Mouse (Mus musculus) MEL (cell line): ENCODE data around the gene Mag. TPM values are rescaled to one million over a fixed set of nuclear protein-coding genes. Genes with fewer than 3 reads are reported as not detected.
"Not testable (repeated sequence)": the region's sequence is repeated elsewhere in the genome, so short reads cannot be mapped to it uniquely, and the experiment has no call there.

ENCODE experiments used
- DNase-seq: peaks from one replicate; pipeline ENCODE4 v3.0.0; 2011; ENCODE audit warnings: low read depth, low spot score
- H3K27ac ChIP-seq: 2 replicates; pipeline ENCODE4 v1.5.1; 2012; ENCODE audit warnings: low read depth, mild to moderate bottlenecking, control low read depth, low read length, moderate library complexity; ENCODE audit not compliant: control insufficient read depth
- H3K27me3 ChIP-seq, 2 experiments: fragments of 150-350 bp in 1 of 2; sonication (generic) in 1 of 2; 2 replicates each; pipeline ENCODE4 v1.6.1; 2012; ENCODE audit warnings: low read length in 2 of 2, mild to moderate bottlenecking in 2 of 2, improper control_type of control experiment in 1 of 2, moderate library complexity in 1 of 2; ENCODE audit not compliant: insufficient read depth in 2 of 2, control insufficient read depth in 1 of 2
- H3K36me3 ChIP-seq, 2 experiments: 2 replicates each; pipeline ENCODE4 v1.6.1; 2012 to 2014; ENCODE audit warnings: low read length in 2 of 2, improper control_type of control experiment in 1 of 2, inconsistent platforms in 1 of 2, mild to moderate bottlenecking in 1 of 2; ENCODE audit not compliant: insufficient read depth in 2 of 2, control insufficient read depth in 1 of 2
- H3K4me1 ChIP-seq, 2 experiments: fragments of 150-350 bp in 1 of 2; sonication (generic) in 1 of 2; 2 replicates each; pipeline ENCODE4 v1.6.1; 2012; ENCODE audit warnings: low read length in 2 of 2, improper control_type of control experiment in 1 of 2, mild to moderate bottlenecking in 1 of 2; ENCODE audit not compliant: insufficient read depth in 2 of 2, control insufficient read depth in 1 of 2
- H3K4me3 ChIP-seq, 2 experiments: fragments of 150-350 bp in 1 of 2; sonication (generic) in 1 of 2; 2 replicates each; pipeline ENCODE4 v1.5.1; 2012; ENCODE audit warnings: low read depth in 2 of 2, low read length in 2 of 2, mild to moderate bottlenecking in 2 of 2, moderate library complexity in 2 of 2, control low read depth in 1 of 2, improper control_type of control experiment in 1 of 2; ENCODE audit not compliant: control insufficient read depth in 1 of 2, insufficient read depth in 1 of 2
- H3K79me2 ChIP-seq: 2 replicates; pipeline ENCODE4 v1.6.1; 2012; ENCODE audit warnings: mild to moderate bottlenecking, low read length, moderate library complexity; ENCODE audit not compliant: control insufficient read depth, poor library complexity, insufficient read depth
- H3K9ac ChIP-seq: 2 replicates; pipeline ENCODE4 v1.6.1; 2012; ENCODE audit warnings: low read depth, mild to moderate bottlenecking, control low read depth, low read length, moderate library complexity; ENCODE audit not compliant: control insufficient read depth, poor library complexity, severe bottlenecking
- H3K9me3 ChIP-seq: fragments of 150-350 bp; sonication (generic); replicated peaks from 2 replicates; pipeline ENCODE4 v1.6.1; 2012; ENCODE audit warnings: mild to moderate bottlenecking, low read length, improper control_type of control experiment, moderate library complexity; ENCODE audit not compliant: insufficient read depth
- CHD1 ChIP-seq: IDR thresholded peaks from 2 replicates; pipeline ENCODE4 v1.6.1; 2012; ENCODE audit warnings: low read depth, mild to moderate bottlenecking, inconsistent platforms, low read length, improper control_type of control experiment
- JUND ChIP-seq: IDR thresholded peaks from 2 replicates; pipeline ENCODE4 v1.6.1; 2011; ENCODE audit warnings: low read depth, mild to moderate bottlenecking, improper control_type of control experiment, low read length
- KAT2A ChIP-seq: conservative IDR thresholded peaks from 2 replicates; pipeline ENCODE4 v1.6.1; 2012; ENCODE audit warnings: low read depth, low read length, improper control_type of control experiment, inconsistent platforms
- MAFK ChIP-seq: IDR thresholded peaks from 2 replicates; pipeline ENCODE4 v1.6.1; 2011; ENCODE audit warnings: low read depth, mild to moderate bottlenecking, low read length, improper control_type of control experiment, borderline replicate concordance
- MEF2A ChIP-seq: IDR thresholded peaks from 2 replicates; pipeline ENCODE4 v1.6.1; 2014; ENCODE audit warnings: low read depth, mild to moderate bottlenecking, inconsistent platforms, low read length, improper control_type of control experiment; ENCODE audit not compliant: poor library complexity, insufficient replicate concordance, severe bottlenecking; ENCODE audit errors: extremely low read depth
- MYB ChIP-seq: IDR thresholded peaks from 2 replicates; pipeline ENCODE4 v1.6.1; 2011; ENCODE audit warnings: mild to moderate bottlenecking, low read depth, low read length, improper control_type of control experiment
- NELFE ChIP-seq: IDR thresholded peaks from 2 replicates; pipeline ENCODE4 v1.6.1; 2011; ENCODE audit warnings: low read depth, low read length, improper control_type of control experiment
- POLR2A ChIP-seq, 2 experiments: IDR thresholded peaks; 2 replicates each; pipeline ENCODE4 v1.6.1; 2011 to 2012; ENCODE audit warnings: low read length in 2 of 2, mild to moderate bottlenecking in 2 of 2, control low read depth in 1 of 2, improper control_type of control experiment in 1 of 2, low read depth in 1 of 2, moderate library complexity in 1 of 2; ENCODE audit not compliant: control insufficient read depth in 1 of 2, insufficient read depth in 1 of 2, poor library complexity in 1 of 2
- POLR2AphosphoS5 ChIP-seq: IDR thresholded peaks from 2 replicates; pipeline ENCODE4 v1.6.1; 2012; ENCODE audit warnings: low read depth, borderline replicate concordance, mild to moderate bottlenecking, inconsistent platforms, low read length, moderate library complexity, mixed read lengths
- RAD21 ChIP-seq: IDR thresholded peaks from 2 replicates; pipeline ENCODE4 v1.6.1; 2011; ENCODE audit warnings: mild to moderate bottlenecking, low read depth, low read length, improper control_type of control experiment
- USF2 ChIP-seq, 2 experiments: IDR thresholded peaks; 2 replicates each; pipeline ENCODE4 v1.6.1; 2011 to 2012; ENCODE audit warnings: improper control_type of control experiment in 2 of 2, low read length in 2 of 2, borderline replicate concordance in 1 of 2, inconsistent platforms in 1 of 2, low read depth in 1 of 2, mild to moderate bottlenecking in 1 of 2; ENCODE audit not compliant: insufficient read depth in 1 of 2
- ZKSCAN1 ChIP-seq: IDR thresholded peaks from 2 replicates; pipeline ENCODE4 v1.6.1; 2012; ENCODE audit warnings: low read depth, mild to moderate bottlenecking, inconsistent platforms, low read length, improper control_type of control experiment, moderate library complexity
- polyA plus RNA-seq, 2 experiments: library from polyadenylated mRNA; stranded (reverse) in 1 of 2; unstranded in 1 of 2; fragments of >175 nt in 1 of 2; fragments of >200 nt in 1 of 2; gene quantifications; 2 replicates each; pipeline versions ENCODE4 v1.2.1 to v1.2.4; 2012; ENCODE audit warnings: low replicate concordance in 2 of 2, low read depth in 1 of 2; ENCODE audit not compliant: insufficient read length in 2 of 2, insufficient read depth in 1 of 2, missing spikeins in 1 of 2
- total RNA-seq: library from RNA; depleted of rRNA; stranded (reverse); fragments of 300-350 nt; gene quantifications from 2 replicates; pipeline ENCODE4 v1.2.3, GENCODE M21; 2012

The Mag gene
- total and polyA plus RNA-seq, 3 experiments = not detected

GRCm38 (mm10) chr7:30943909-30944635, 29.4 kb upstream of the Mag start, which contains the start of gene Hamp:
Gene Hamp, minus strand, starts transcription at chr7:30944032.
- peak; percentile 1 for DNase-seq
- Histone ChIP-seq H3K27me3 (no peaks in the 10 kb centered on the region; a peak in 1 of 4 replicates), H3K79me2 (no peaks in the 10 kb centered on the region), H3K4me1 (no peaks in the 10 kb centered on the region), H3K9me3 (no peaks in the 10 kb centered on the region), H3K9ac (no peak within 1 kb of the TSS), H3K27ac (no peak within 1 kb of the TSS), H3K4me3 (no peak within 1 kb of the TSS), H3K36me3 (no peaks in the 10 kb centered on the region)
- TF ChIP-seq KAT2A = no peak
- TF ChIP-seq POLR2AphosphoS5 = no peak
- no peak for TF ChIP-seq USF2 (IDR thresholded peaks at IDR 0.05; ENCODE audit: borderline replicate concordance in 1 of 2, insufficient read depth in 1 of 2, low read depth in 1 of 2, low read length in 2 of 2)
- TF ChIP-seq POLR2A (IDR thresholded peaks at IDR 0.05; ENCODE audit: control insufficient read depth in 1 of 2, insufficient read depth in 1 of 2, low read depth in 1 of 2, low read length in 2 of 2, poor library complexity in 1 of 2) = no peak
- no peak for TF ChIP-seq ZKSCAN1
- no peak for TF ChIP-seq MEF2A
- no peak for TF ChIP-seq MYB
- no peak for TF ChIP-seq NELFE
- no peak for TF ChIP-seq MAFK
- TF ChIP-seq RAD21 = no peak
- TF ChIP-seq JUND = no peak
- TF ChIP-seq CHD1 = no peak

GRCm38 (mm10) chr7:30942365-30942764, 27.7 kb upstream of the Mag start:
- DNase-seq, H3K9ac ChIP-seq, H3K27ac ChIP-seq, H3K27me3 ChIP-seq, H3K9me3 ChIP-seq, H3K36me3 ChIP-seq, H3K4me3 ChIP-seq, H3K4me1 ChIP-seq, H3K79me2 ChIP-seq: not testable (repeated sequence)

GRCm38 (mm10) chr7:30940070-30940469, 25.4 kb upstream of the Mag start:
- H3K79me2 ChIP-seq, H3K36me3 ChIP-seq, H3K9me3 ChIP-seq, H3K4me1 ChIP-seq, H3K9ac ChIP-seq, H3K27me3 ChIP-seq, H3K4me3 ChIP-seq, H3K27ac ChIP-seq: not testable (repeated sequence)
- peak; percentile 4 for DNase-seq

GRCm38 (mm10) chr7:30935422-30936099, 20.9 kb upstream of the Mag start:
- H3K9me3 ChIP-seq, DNase-seq, H3K4me3 ChIP-seq, H3K4me1 ChIP-seq, H3K36me3 ChIP-seq, H3K9ac ChIP-seq, H3K27me3 ChIP-seq, H3K79me2 ChIP-seq, H3K27ac ChIP-seq: not testable (repeated sequence)

GRCm38 (mm10) chr7:30924581-30924980, 9.9 kb upstream of the Mag start, which contains the start of gene Hamp2:
Gene Hamp2, minus strand, starts transcription at chr7:30924681.
- H3K36me3 ChIP-seq, H3K4me1 ChIP-seq, H3K79me2 ChIP-seq, H3K27me3 ChIP-seq, H3K9ac ChIP-seq, H3K4me3 ChIP-seq, H3K9me3 ChIP-seq, DNase-seq, H3K27ac ChIP-seq: not testable (repeated sequence)
